Mouse (Mus musculus): Measurements from ENCODE around the gene Tbc1d8.

GRCm38 (mm10) chr1:39388163-39388562 lies 90.4 kb downstream of the Tbc1d8 start:
- TF ChIP-seq CTCF (conservative IDR thresholded peaks at IDR 0.05; ENCODE audit: low read length), result no peak
- no peak for TF ChIP-seq POU5F1 (IDR thresholded peaks at IDR 0.05; ENCODE audit: borderline replicate concordance, low read length)
- no peak for TF ChIP-seq NANOG (IDR thresholded peaks at IDR 0.05; ENCODE audit: borderline replicate concordance, low read length)
